ENCODE assay signal across 8 mouse cellular contexts in genomic region chr3:88324951-88325405, GRCm38 (mm10). TPM values are rescaled to one million over a fixed set of nuclear protein-coding genes. Genes with fewer than 3 reads are reported as not detected.
A peak's percentile ranks its signal among the peaks of the same experiment; 100 is the strongest.
DNase-seq lines count a peak whose midpoint lies in the region; ATAC-seq lines count a peak whose summit lies in the region.

Glmp (plus strand) TSS chr3:88325023.

- H3K4me3 ChIP-seq in hindbrain, embryonic 12.5 days = peak within 1 kb of the TSS; percentile 63

- WGBS in hindbrain, embryonic 12.5 days = 2% methylated on average over 10 of the region's 10 CpGs

- H3K4me2 ChIP-seq in hindbrain, embryonic 12.5 days (replicated peaks) = peak within 1 kb of the TSS; percentile 78

- no peaks in the 10 kb centered on the region for H3K27me3 ChIP-seq in hindbrain, embryonic 12.5 days

- peaks cover 57% of the 10 kb centered on the region for H3K36me3 ChIP-seq in hindbrain, embryonic 12.5 days

- H3K9ac ChIP-seq in hindbrain, embryonic 12.5 days = peak within 1 kb of the TSS; percentile 67

- H3K27ac ChIP-seq in hindbrain, embryonic 12.5 days = no peak within 1 kb of the TSS

- peak; percentile 89 for DNase-seq in R1 (ENCODE audit: low read depth, low spot score)
- peak; percentile 68 for DNase-seq in cerebellum, adult 9-11 months
- peak; percentile 29 to 74 for DNase-seq in frontal cortex, adult 2 months (ENCODE audit: extremely low spot score in 1 of 2, low spot score in 1 of 2)
- peak; percentile 20 to 55 for DNase-seq in layer of hippocampus, postnatal 25 days (ENCODE audit: extremely low spot score in 1 of 2, low spot score in 1 of 2)
- peak; percentile 66 for DNase-seq in lung, postnatal 14 days
- peak; percentile 77 for DNase-seq in retina, embryonic 14.5 days (ENCODE audit: low spot score)
- peak; percentile 72 for DNase-seq in urinary bladder, postnatal 14 days (ENCODE audit: low spot score)

- no peaks in the 10 kb centered on the region for H3K9me3 ChIP-seq in hindbrain, embryonic 12.5 days (replicated peaks)

- peaks cover 12% of the 10 kb centered on the region for H3K4me1 ChIP-seq in hindbrain, embryonic 12.5 days

- peak; percentile 70 for ATAC-seq in hindbrain, embryonic 12.5 days (ENCODE audit: low FRiP score)

RNA-seq across cellular contexts. Expression of gene Glmp, which starts in this region (rescaled TPM):
- 88.0 and 91.7 TPM in 2 replicates for polyA plus RNA-seq in frontal cortex, adult 2 months (2012; rRNA removed)
- polyA plus RNA-seq in hindbrain, embryonic 12.5 days (2016; fragmentation: Nextera tagmentation; extraction: Ambion mirVana) = 142 and 145 TPM in 2 replicates
- total RNA-seq in layer of hippocampus, postnatal 25 days (2021) = 10 to 100 TPM; 77.5 to 97.5 TPM

Comparison
In these comparisons a context has a peak if more than half of its experiments do, and no peak if none do; other contexts are left out.
1. DNase-seq: peak in every context shown above with its lines; median percentile 89 in R1; 77 in retina, embryonic 14.5 days; 72 in urinary bladder, postnatal 14 days; 68 in cerebellum, adult 9-11 months; 66 in lung, postnatal 14 days; 52 in frontal cortex, adult 2 months; 38 in layer of hippocampus, postnatal 25 days.